Mouse (Mus musculus): ENCODE measurements around the gene 2010111I01Rik.
"Not testable (repeated sequence)": the region's sequence is repeated elsewhere in the genome, so short reads cannot be mapped to it uniquely, and the experiment has no call there.

Gene 2010111I01Rik

GRCm38 (mm10) chr13:63344481-63344880 is 379.8 kb downstream of the 2010111I01Rik start:
- DNase-seq (ENCODE audit: low read depth, low spot score) = no peak

DNA sequence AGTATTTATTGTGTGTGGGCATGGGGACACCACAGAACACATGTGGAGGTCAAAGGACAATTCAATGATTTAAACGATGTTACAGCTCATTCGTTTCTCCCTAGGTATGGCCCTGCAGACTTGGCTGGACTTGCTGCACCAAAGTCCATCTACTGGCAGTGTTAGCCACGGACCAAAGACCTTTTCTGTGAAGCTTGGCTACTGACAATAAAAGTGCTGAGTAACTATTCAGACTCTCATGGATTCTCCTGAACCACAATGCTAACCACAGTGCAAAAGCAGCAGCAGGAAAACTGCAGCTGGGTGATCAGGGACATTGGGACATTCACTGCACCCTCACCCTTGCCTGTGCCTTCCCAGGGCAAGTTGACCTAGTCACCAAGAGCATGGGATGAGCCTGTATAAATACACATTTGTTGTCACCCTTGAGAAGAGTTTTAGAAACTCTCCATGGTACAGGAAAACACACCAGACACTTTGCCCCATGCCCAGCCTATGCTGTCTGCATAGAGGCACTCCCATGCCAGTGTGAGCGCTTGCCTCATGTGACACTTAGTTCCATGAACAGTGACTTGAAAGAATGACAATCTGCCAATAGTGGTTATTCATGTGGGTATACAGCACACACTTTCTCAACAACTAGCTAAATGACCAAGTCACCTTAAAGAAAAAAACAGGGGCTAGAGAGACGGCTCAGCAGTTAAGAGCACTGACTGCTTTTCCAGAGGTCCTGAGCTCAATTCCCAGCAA is 381.0 kb downstream of the 2010111I01Rik start:
- DNase-seq (ENCODE audit: low read depth, low spot score) = no peak

DNA sequence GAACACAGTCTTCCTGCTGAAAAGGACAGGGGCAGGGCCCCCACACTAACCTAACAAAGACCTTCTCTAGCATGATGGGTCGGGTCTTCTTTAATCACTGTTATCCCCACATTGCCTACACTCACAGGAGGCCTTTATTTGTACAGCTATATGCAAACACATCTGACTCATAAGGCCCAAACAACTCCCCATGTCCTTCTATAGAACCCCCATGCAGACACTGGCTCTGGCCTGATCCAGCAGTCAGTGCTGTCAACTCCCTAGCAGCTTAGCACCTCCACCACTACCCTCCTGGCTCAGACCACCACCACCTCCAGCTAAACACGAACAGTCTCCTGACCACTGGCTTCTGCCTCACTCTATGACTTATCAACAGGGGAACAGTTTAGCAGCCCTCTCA is 382.9 kb downstream of the 2010111I01Rik start:
- no peak for DNase-seq (ENCODE audit: low read depth, low spot score)

GRCm38 (mm10) chr13:63350076-63350475 is 385.4 kb downstream of the 2010111I01Rik start:
- no peak for DNase-seq (ENCODE audit: low read depth, low spot score)

- DNase-seq (ENCODE audit: low read depth, low spot score) = not testable (repeated sequence)
Measured at GRCm38 (mm10) chr13:63353312-63353711, 388.6 kb downstream of the 2010111I01Rik start.

DNA sequence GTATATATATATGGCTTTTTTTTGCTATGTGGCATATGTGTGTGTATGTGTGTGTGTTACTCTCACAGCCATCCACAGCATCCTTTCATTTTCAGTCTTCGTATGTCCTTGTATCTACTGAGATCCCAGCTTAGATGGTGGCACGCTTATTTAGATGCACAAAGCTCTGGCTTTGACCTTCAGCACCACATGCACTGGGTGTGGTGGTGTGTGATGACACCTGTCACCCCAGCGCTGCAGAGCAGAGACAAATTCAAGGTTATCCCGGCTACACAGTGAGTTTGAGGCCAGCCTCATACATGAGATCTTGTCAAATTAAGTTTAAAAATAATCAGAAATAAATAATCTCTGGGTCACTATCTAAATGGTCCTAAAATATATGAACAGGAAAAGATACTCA is 391.4 kb downstream of the 2010111I01Rik start:
- no peak for DNase-seq (ENCODE audit: low read depth, low spot score)

DNA sequence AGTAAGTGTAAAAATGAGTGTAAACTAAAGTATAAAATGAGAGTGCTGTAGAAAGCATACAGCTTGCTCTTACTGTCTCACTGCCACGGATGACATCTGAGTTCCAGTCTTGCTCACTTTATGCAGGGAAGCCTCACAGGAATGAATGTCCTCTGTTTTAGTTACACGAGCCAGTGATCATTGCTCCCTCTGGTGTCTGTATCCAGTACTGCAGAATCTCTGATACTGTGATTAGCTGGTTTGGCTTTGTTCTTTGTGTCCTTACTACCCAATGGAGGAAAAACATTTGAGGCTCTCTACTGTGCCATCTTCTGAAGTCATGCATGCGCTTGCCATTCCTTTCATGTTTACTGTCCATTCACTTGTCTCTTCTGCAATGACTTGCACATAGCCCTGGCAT is 391.9 kb downstream of the 2010111I01Rik start:
- peak; percentile 77 for DNase-seq (ENCODE audit: low read depth, low spot score)

DNA sequence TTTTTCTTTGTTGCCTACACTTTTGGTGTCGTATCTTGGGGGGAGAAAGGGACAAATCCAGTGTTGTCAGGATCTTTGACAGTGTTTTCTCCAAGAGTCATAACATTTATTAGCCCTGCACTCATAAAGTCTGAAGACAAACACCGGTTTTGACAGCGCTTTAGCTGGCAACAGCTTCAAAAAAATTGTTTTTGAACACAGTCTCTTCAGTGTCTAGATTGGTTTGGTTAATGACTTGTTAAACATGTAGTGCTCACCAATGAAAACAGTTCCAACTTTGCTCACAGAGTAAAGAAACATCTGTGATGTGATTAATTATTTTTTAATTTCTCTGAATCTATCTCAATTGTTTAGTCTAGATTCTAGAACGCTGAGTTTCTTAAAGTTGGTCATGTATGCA is 394.7 kb downstream of the 2010111I01Rik start:
- DNase-seq (ENCODE audit: low read depth, low spot score) = no peak

DNA sequence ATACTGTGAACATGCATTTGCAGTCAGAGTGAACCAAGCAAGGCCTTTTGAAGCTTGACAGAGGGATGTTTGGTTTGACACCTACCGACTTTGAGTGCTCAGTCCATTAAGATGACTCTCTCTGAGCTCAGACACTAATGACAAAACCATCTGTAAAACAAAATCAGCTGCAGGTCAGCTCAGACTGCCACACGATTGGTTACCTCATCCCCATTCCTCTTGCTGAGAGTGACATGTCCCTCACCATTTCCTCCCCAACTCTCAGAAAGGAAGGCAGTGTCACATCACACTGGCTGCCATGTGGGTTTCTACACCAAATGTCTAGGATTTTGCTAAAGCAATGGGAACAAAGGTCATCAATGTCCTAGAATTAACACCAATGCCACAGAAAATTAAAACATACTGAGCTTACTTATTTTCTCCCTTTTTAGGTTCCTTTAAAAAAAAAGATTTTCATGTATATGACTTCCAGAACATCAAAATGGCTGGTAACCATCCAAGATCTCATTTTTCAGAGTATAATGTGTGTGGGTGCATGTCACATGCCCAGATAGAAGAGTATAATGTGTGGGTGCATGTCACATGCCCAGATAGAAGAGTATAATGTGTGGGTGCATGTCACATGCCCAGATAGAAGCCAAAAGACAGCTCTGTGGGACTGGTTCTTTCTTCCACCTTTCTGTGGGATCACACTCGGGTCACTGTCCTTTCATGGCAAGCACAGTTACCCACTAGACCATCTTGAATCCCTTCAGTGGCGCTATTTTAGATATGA is 395.6 kb downstream of the 2010111I01Rik start:
- no peak for DNase-seq (ENCODE audit: low read depth, low spot score)

DNA sequence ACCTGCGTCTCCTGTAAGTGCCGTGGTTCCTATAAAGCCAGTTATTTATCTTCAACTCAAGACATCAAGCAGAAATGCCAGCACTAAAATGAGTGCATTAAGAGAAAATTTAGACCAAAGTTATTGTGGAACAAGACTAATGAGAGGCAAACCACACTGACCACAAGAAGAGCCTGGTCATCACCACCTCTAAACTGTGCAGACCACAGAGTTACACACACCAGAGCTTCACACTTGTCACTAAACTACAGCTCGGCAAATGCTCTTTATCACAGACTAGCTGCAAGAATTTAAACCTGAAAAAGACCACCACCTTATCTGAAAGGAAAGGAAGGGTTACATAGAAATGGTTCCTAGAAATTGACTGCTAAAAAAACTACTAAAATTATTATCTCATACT is 397.1 kb downstream of the 2010111I01Rik start:
- DNase-seq (ENCODE audit: low read depth, low spot score) = no peak

DNA sequence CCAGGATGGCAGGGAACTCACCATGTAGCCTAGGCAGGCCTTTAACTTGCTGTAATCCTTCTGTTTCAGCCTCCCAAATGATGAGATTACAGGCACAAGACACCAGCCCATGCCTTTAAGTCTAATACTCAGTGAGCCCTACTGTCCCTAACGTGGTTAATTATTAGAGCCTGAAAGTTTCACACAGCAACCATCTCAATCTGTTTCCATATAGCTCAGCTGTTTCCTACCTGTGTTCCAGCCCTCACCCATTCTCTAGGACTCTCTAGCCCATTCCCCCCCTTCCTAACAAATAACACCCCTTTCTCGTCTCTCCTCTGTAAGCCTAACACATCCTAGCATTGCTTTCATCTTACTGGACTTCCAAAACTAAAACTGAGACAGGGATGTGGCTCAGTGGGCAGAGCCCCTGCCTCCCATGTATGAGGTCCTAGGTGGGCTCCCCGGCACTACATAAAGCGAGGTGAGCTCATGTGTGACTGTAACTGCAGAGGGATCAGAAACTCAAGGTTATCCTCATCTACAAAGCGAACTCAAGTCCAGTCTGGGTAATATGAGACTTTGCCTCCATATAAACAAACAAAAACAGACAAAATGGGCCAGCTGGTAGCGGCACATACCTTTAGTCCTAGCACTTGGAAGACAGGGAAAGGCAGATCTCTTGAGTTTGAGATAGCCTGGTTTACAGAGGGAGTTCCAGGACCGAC is 408.9 kb downstream of the 2010111I01Rik start:
- no peak for DNase-seq (ENCODE audit: low read depth, low spot score)
